Mouse (Mus musculus): ENCODE measurements around the gene Tmem163.

DNA sequence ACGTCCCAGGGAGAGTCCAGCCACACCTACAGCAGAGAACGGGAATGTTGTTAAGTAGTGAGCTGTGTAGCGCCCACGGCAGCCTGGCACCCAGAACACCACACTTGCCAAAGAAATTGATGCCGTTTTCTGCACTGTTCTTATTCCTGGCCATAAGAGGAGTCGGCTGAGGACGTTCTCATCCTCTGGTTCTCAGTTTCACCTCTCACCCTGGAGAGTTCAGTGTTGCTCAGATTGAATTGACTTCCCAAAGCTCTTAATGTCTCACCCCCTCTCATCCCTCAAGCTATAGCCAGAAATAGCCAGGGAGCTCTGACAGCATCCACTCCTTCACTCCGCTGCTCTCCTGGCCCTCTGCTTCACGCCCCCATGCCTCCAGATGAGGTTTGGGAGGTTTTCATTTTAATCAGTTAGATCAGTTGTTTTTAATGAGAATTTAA is 239.9 kb downstream of the Tmem163 start:
- TF ChIP-seq CTCF (IDR thresholded peaks at IDR 0.05; ENCODE audit: low read depth, low read length) = no peak
- TF ChIP-seq POLR2A (IDR thresholded peaks at IDR 0.05; ENCODE audit: extremely low read depth, insufficient read depth, low read length) = no peak
